Mouse (Mus musculus): ENCODE data around the gene Scaf1. TPM values are rescaled to one million over a fixed set of nuclear protein-coding genes. Genes with fewer than 3 reads are reported as not detected.
A peak's percentile ranks its signal among the peaks of the same experiment; 100 is the strongest.

The Scaf1 gene
- polyA plus RNA-seq, 1 experiment from 2014 or later = 49.6 TPM

DNA sequence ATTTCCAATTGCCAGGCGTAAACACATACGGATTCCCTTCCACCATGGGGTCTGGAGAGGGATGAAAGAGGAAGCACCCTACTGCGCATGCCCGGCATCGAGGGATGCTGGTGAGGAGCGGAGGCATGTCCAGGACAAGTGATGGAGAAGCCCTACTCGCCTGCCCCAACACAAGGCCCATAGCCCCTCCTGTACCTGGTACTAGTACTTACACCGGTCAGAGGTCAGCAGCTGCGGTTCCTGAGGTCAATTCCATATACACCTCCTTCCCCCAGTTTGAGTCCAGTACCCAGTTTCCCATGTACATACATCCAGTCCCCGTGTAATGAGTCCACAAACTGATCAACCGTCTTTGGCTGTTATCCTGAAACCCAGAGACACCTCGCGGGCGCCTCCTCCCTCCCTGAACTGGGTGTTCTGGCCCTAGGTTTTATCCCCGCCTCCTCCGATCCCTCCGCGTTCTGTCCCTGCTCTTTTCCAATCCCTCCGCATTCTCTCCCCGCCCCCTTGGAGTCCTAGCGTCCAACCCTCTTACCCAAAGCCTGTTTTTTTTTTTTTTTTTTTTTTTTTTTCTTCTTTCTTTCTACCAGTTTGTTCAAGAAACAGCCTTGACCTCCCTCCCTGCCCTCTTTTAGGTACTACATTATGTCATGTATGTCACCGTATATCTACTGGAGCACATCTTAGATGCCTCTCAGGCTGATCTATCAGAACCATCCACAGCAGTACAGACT lies 41.6 kb downstream of the Scaf1 start, which contains the start of gene Cpt1c:
Cpt1c (minus strand) TSS at position 469 of the 734 bp plus-strand sequence.
- H3K4me3 ChIP-seq (ENCODE audit: low read depth, low read length) = peak within 1 kb of the TSS; percentile 29
- H3K9ac ChIP-seq (ENCODE audit: low read depth, low read length) = peak within 1 kb of the TSS; percentile 74
- DNase-seq (ENCODE audit: low spot score) (peak; percentile 89), ATAC-seq (ENCODE audit: low FRiP score) (peak; percentile 50; the same call in 1 of the 2 replicates)
- H3K27ac ChIP-seq (ENCODE audit: low read depth, low read length) = peak within 1 kb of the TSS; percentile 70
- H3K27me3 ChIP-seq (ENCODE audit: control insufficient read depth, insufficient read depth, low read length) = no peaks in the 10 kb centered on the region
- H3K36me3 ChIP-seq (ENCODE audit: control insufficient read depth, insufficient read depth, low read length) = peaks cover 27% of the 10 kb centered on the region
- peaks cover 4% of the 10 kb centered on the region for H3K4me1 ChIP-seq (replicated peaks; ENCODE audit: control insufficient read depth, insufficient read depth, low read length)
- H3K9me3 ChIP-seq (ENCODE audit: control insufficient read depth, low read length) = no peaks in the 10 kb centered on the region
- WGBS = 2% methylated on average over 22 of the region's 22 CpGs
- H3K4me2 ChIP-seq (replicated peaks; ENCODE audit: low read depth, low read length) = peak within 1 kb of the TSS; percentile 47

DNA sequence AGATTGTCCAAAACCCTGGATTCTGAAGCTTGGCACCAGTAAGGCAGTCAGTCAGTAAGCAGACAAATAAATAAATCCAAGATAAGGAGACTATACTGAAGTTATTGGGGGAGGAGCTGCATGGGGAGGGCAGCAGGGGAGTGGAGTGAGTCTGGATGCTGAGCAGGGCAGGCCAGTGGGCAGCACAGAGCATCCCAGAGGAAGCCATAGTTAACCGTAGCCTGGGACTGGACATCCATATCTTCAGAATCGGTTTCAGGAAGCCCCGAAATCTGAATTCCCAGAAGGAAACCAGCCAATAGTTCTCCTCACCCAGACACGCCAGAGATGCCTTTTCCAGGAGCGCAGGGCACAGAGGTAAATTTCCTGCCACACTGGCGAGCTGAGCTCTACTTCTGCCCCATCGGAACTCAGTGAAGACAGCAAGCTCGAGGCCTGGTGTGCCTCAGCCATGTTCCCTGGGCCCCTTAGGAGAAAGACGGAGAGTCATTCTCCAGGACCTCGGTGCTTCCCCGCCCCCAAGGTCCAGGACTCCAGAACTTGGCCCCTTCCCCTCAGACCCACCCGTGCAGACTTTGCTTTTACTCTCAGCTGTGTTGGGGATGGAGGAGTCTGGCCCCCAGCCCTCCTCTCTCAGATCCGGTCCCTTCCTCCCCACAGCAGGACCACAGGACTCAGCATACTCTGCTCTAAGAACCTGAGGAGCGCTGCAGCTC lies 42.6 kb downstream of the Scaf1 start:
- peak overlapping the region; percentile 74 for H3K9ac ChIP-seq (ENCODE audit: low read depth, low read length)
- H3K27ac ChIP-seq (ENCODE audit: low read depth, low read length) = peak overlapping the region; percentile 70
- H3K4me3 ChIP-seq (ENCODE audit: low read depth, low read length) = peak overlapping the region; percentile 29
- 41% methylated on average over 14 of the region's 14 CpGs for WGBS
- no peaks in the 10 kb centered on the region for H3K9me3 ChIP-seq (ENCODE audit: control insufficient read depth, low read length)
- H3K4me2 ChIP-seq (replicated peaks; ENCODE audit: low read depth, low read length) = peak overlapping the region; percentile 47
- no peaks in the 10 kb centered on the region for H3K27me3 ChIP-seq (ENCODE audit: control insufficient read depth, insufficient read depth, low read length)
- peaks cover 18% of the 10 kb centered on the region for H3K36me3 ChIP-seq (ENCODE audit: control insufficient read depth, insufficient read depth, low read length)
- DNase-seq (ENCODE audit: low spot score) (no peak), ATAC-seq (ENCODE audit: low FRiP score) (no peak)
- peaks cover 4% of the 10 kb centered on the region for H3K4me1 ChIP-seq (replicated peaks; ENCODE audit: control insufficient read depth, insufficient read depth, low read length)

DNA sequence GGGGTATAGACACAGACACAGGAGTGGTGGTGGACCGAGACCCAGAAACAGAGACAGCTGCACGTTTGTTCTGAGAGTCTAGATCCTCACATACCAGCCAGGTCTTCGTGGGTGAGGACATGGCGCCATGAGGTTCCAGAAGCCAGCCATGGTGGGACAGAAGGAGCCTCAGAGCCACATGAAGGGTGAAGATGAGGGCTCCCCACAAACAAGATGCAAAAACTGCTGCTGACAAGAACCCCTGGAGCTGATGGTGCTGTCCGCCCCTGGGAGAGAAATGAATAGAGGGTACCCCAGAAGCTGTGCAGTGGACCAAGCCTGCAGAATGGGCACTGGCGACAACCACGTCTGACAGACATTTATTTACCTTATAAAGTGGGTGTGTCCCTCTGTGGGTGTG lies 45.0 kb downstream of the Scaf1 start:
- 75% methylated on average over 7 of the region's 7 CpGs for WGBS
- DNase-seq (ENCODE audit: low spot score) (no peak), ATAC-seq (ENCODE audit: low FRiP score) (0 out of 2 replicates have a peak, but pooled peaks have one; percentile 0)
- Histone ChIP-seq H3K4me1 (replicated peaks; ENCODE audit: control insufficient read depth, insufficient read depth, low read length) (peaks cover 4% of the 10 kb centered on the region), H3K4me2 (replicated peaks; ENCODE audit: low read depth, low read length) (peak overlapping the region; percentile 74), H3K9ac (ENCODE audit: low read depth, low read length) (peak overlapping the region; percentile 58), H3K9me3 (ENCODE audit: control insufficient read depth, low read length) (no peaks in the 10 kb centered on the region), H3K4me3 (ENCODE audit: low read depth, low read length) (peak overlapping the region; percentile 47), H3K36me3 (ENCODE audit: control insufficient read depth, insufficient read depth, low read length) (no peaks in the 10 kb centered on the region), H3K27ac (ENCODE audit: low read depth, low read length) (peak overlapping the region; percentile 51; the same call in 1 of the 2 replicates), H3K27me3 (ENCODE audit: control insufficient read depth, insufficient read depth, low read length) (no peaks in the 10 kb centered on the region)

GRCm38 (mm10) chr7:44970231-44970691 lies 45.9 kb downstream of the Scaf1 start:
- Histone ChIP-seq H3K4me1 (replicated peaks; ENCODE audit: control insufficient read depth, insufficient read depth, low read length) (peaks cover 4% of the 10 kb centered on the region), H3K27me3 (ENCODE audit: control insufficient read depth, insufficient read depth, low read length) (no peaks in the 10 kb centered on the region), H3K27ac (ENCODE audit: low read depth, low read length) (peak overlapping the region; percentile 71), H3K4me3 (ENCODE audit: low read depth, low read length) (peak overlapping the region; percentile 47), H3K9ac (ENCODE audit: low read depth, low read length) (peak overlapping the region; percentile 58), H3K36me3 (ENCODE audit: control insufficient read depth, insufficient read depth, low read length) (0 out of 2 replicates have a peak, but pooled peaks cover 2% of the 10 kb centered on the region), H3K4me2 (replicated peaks; ENCODE audit: low read depth, low read length) (peak overlapping the region; percentile 74), H3K9me3 (ENCODE audit: control insufficient read depth, low read length) (no peaks in the 10 kb centered on the region)
- peak; percentile 97 for ATAC-seq (ENCODE audit: low FRiP score)
- DNase-seq (ENCODE audit: low spot score) = peak; percentile 88
- 0% methylated on average over 36 of the region's 36 CpGs for WGBS

DNA sequence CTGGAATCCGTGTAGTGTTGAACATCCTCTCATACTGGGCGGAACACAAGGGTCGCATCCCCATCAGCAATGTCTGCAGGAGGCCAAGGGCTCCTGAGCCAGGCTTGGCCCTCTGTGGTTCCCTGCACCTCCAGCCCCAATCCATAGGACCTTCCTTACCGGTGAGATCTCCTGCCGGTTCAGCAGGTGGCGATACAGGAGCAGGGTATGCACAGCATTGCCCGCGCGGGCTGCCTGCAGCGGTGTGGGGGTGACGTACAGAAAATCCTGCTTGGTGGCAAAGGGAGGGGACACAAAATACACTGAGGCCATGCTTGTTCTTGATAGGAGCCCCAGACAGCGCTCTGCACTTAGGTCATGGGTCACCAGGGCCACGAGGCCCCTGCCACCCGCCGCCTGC lies 49.5 kb downstream of the Scaf1 start:
- H3K27me3 ChIP-seq (ENCODE audit: control insufficient read depth, insufficient read depth, low read length) = no peaks in the 10 kb centered on the region
- H3K36me3 ChIP-seq (ENCODE audit: control insufficient read depth, insufficient read depth, low read length) = 0 out of 2 replicates have a peak, but pooled peaks cover 6% of the 10 kb centered on the region
- H3K4me3 ChIP-seq (ENCODE audit: low read depth, low read length) = no peak overlapping the region
- H3K9me3 ChIP-seq (ENCODE audit: control insufficient read depth, low read length) = no peaks in the 10 kb centered on the region
- ATAC-seq (ENCODE audit: low FRiP score) = no peak
- H3K9ac ChIP-seq (ENCODE audit: low read depth, low read length) = no peak overlapping the region
- H3K27ac ChIP-seq (ENCODE audit: low read depth, low read length) = no peak overlapping the region
- peaks cover 4% of the 10 kb centered on the region for H3K4me1 ChIP-seq (replicated peaks; ENCODE audit: control insufficient read depth, insufficient read depth, low read length)
- WGBS = 76% methylated on average over 15 of the region's 15 CpGs
- no peak for DNase-seq (ENCODE audit: low spot score)
- H3K4me2 ChIP-seq (replicated peaks; ENCODE audit: low read depth, low read length) = no peak overlapping the region

DNA sequence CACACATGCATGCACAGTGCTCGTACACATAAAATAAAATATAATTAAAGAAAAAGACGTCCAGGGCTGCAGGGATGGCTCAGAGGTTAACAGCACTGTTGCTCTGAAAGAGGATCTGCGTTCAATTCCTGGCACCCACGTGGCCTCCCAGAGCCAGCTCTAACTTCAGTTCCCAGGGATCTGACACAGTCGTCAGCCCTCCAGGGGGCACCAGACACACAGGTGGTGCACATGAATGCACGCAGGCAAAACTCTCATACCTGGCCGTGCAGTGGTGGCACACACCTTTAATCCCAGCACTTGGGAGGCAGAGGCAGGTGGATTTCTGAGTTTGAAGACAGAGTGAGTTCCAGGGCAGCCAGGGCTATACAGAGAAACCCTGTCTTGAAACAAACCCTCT lies 50.2 kb downstream of the Scaf1 start:
- H3K4me3 ChIP-seq (ENCODE audit: low read depth, low read length) = no peak overlapping the region
- no peak overlapping the region for H3K9ac ChIP-seq (ENCODE audit: low read depth, low read length)
- H3K27ac ChIP-seq (ENCODE audit: low read depth, low read length) = no peak overlapping the region
- H3K4me1 ChIP-seq (replicated peaks; ENCODE audit: control insufficient read depth, insufficient read depth, low read length) = peaks cover 2% of the 10 kb centered on the region; the same call in 1 of the 2 replicates
- no peak overlapping the region for H3K4me2 ChIP-seq (replicated peaks; ENCODE audit: low read depth, low read length)
- DNase-seq (ENCODE audit: low spot score) (no peak), ATAC-seq (ENCODE audit: low FRiP score) (no peak)
- no peaks in the 10 kb centered on the region for H3K27me3 ChIP-seq (ENCODE audit: control insufficient read depth, insufficient read depth, low read length)
- 0 out of 2 replicates have a peak, but pooled peaks cover 6% of the 10 kb centered on the region for H3K36me3 ChIP-seq (ENCODE audit: control insufficient read depth, insufficient read depth, low read length)
- H3K9me3 ChIP-seq (ENCODE audit: control insufficient read depth, low read length) = no peaks in the 10 kb centered on the region
- WGBS = 81% methylated on average over 7 of the region's 7 CpGs

DNA sequence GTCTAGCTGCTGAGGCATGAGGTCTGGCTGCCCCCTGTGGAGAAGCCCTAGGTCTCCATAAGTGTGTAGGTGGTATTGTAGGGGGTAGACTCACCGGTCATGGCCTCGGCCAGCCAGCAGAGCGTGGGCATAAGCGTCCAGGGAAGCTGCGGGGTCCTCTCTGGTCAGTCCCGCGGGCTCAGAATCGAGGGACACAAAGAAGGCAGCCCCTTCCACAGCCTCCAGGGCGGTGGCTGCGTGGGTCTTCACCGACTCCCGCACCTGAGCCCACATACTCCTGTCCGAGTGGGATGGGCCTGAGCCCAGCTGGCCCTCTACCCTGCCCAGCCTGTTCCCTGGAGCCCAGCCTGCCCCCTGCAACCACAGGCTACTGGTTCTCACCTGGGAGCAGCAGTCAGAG lies 51.2 kb downstream of the Scaf1 start:
- no peak overlapping the region for H3K9ac ChIP-seq (ENCODE audit: low read depth, low read length)
- no peak for ATAC-seq (ENCODE audit: low FRiP score)
- WGBS = 96% methylated on average over 13 of the region's 13 CpGs

GRCm38 (mm10) chr7:44962831-44963230 lies 53.3 kb downstream of the Scaf1 start:
- WGBS = 95% methylated on average over 5 of the region's 5 CpGs
- H3K4me2 ChIP-seq (replicated peaks; ENCODE audit: low read depth, low read length) = no peak overlapping the region

More for the DNA sequence above, 51.2 kb downstream of the Scaf1 start:
- no peak overlapping the region for H3K4me2 ChIP-seq (replicated peaks; ENCODE audit: low read depth, low read length)
- no peak overlapping the region for H3K27ac ChIP-seq (ENCODE audit: low read depth, low read length)
- 0 out of 2 replicates have a peak, but pooled peaks cover 6% of the 10 kb centered on the region for H3K36me3 ChIP-seq (ENCODE audit: control insufficient read depth, insufficient read depth, low read length)
- no peaks in the 10 kb centered on the region for H3K4me1 ChIP-seq (replicated peaks; ENCODE audit: control insufficient read depth, insufficient read depth, low read length)
- no peak overlapping the region for H3K4me3 ChIP-seq (ENCODE audit: low read depth, low read length)
- no peak for DNase-seq (ENCODE audit: low spot score)
- no peaks in the 10 kb centered on the region for H3K27me3 ChIP-seq (ENCODE audit: control insufficient read depth, insufficient read depth, low read length)
- H3K9me3 ChIP-seq (ENCODE audit: control insufficient read depth, low read length) = no peaks in the 10 kb centered on the region

More at GRCm38 (mm10) chr7:44962831-44963230, 53.3 kb downstream of the Scaf1 start:
- no peak for ATAC-seq (ENCODE audit: low FRiP score)
- Histone ChIP-seq H3K4me1 (replicated peaks; ENCODE audit: control insufficient read depth, insufficient read depth, low read length) (no peaks in the 10 kb centered on the region), H3K9ac (ENCODE audit: low read depth, low read length) (no peak overlapping the region), H3K9me3 (ENCODE audit: control insufficient read depth, low read length) (no peaks in the 10 kb centered on the region), H3K36me3 (ENCODE audit: control insufficient read depth, insufficient read depth, low read length) (0 out of 2 replicates have a peak, but pooled peaks cover 6% of the 10 kb centered on the region), H3K27me3 (ENCODE audit: control insufficient read depth, insufficient read depth, low read length) (no peaks in the 10 kb centered on the region), H3K27ac (ENCODE audit: low read depth, low read length) (no peak overlapping the region), H3K4me3 (ENCODE audit: low read depth, low read length) (no peak overlapping the region)
- DNase-seq (ENCODE audit: low spot score) = no peak

All from hindbrain, embryonic 11.5 days (tissue).